Mouse (Mus musculus): Measurements from ENCODE around the gene Grin2b. TPM values are rescaled to one million over a fixed set of nuclear protein-coding genes. Genes with fewer than 3 reads are reported as not detected.

Gene Grin2b
- 100 to 1,000 TPM; 341 to 375 TPM for total RNA-seq (2021)
- long read RNA-seq, partial matches to known transcripts, result 24 of 98 reads
- long read RNA-seq, other reads (novel, unspliced or antisense), result 73 of 98 reads

- DNase-seq (ENCODE audit: low spot score in 2 of 2), result peak; percentile 81 to 83
Measured at GRCm38 (mm10) chr6:136173191-136173896, at the start of gene Grin2b. TSS of gene Grin2b (minus strand) at chr6:136173511.

GRCm38 (mm10) chr6:136221894-136222293 is 48.6 kb upstream of the Grin2b start:
- no peak for DNase-seq (ENCODE audit: low spot score in 2 of 2)

GRCm38 (mm10) chr6:136210442-136210841 is 37.1 kb upstream of the Grin2b start:
- no peak for DNase-seq (ENCODE audit: low spot score in 2 of 2)

- no peak for DNase-seq (ENCODE audit: low spot score in 2 of 2)
Measured at GRCm38 (mm10) chr6:136199814-136200213, 26.5 kb upstream of the Grin2b start.

GRCm38 (mm10) chr6:136194616-136195015 is 21.3 kb upstream of the Grin2b start:
- DNase-seq (ENCODE audit: low spot score in 2 of 2), result no peak

- DNase-seq (ENCODE audit: low spot score in 2 of 2), result no peak
Measured at GRCm38 (mm10) chr6:136178066-136178465, 4.8 kb upstream of the Grin2b start.

- peak; percentile 57 to 63 for DNase-seq (ENCODE audit: low spot score in 2 of 2)
Measured at GRCm38 (mm10) chr6:136172801-136173190, 515 bp downstream of the Grin2b start.

GRCm38 (mm10) chr6:136172172-136172651 is 1.1 kb downstream of the Grin2b start:
- DNase-seq (ENCODE audit: low spot score in 2 of 2), result peak; percentile 71 to 82

GRCm38 (mm10) chr6:136171343-136171742 is 2.0 kb downstream of the Grin2b start:
- DNase-seq (ENCODE audit: low spot score in 2 of 2), result no peak

- DNase-seq (ENCODE audit: low spot score in 2 of 2), result no peak
Measured at GRCm38 (mm10) chr6:136170381-136170780, 2.9 kb downstream of the Grin2b start.

- no peak for DNase-seq (ENCODE audit: low spot score in 2 of 2)
Measured at GRCm38 (mm10) chr6:136167361-136167760, 6.0 kb downstream of the Grin2b start.

- DNase-seq (ENCODE audit: low spot score in 2 of 2), result peak; percentile 75 to 78
Measured at GRCm38 (mm10) chr6:136165443-136166077, 7.8 kb downstream of the Grin2b start.

- no peak for DNase-seq (ENCODE audit: low spot score in 2 of 2)
Measured at GRCm38 (mm10) chr6:136162090-136162489, 11.2 kb downstream of the Grin2b start.

GRCm38 (mm10) chr6:136153444-136153843 is 19.9 kb downstream of the Grin2b start:
- no peak for DNase-seq (ENCODE audit: low spot score in 2 of 2)

GRCm38 (mm10) chr6:136150064-136150463 is 23.2 kb downstream of the Grin2b start:
- DNase-seq (ENCODE audit: low spot score in 2 of 2), result peak in 1 of 2 experiments; percentile 43

GRCm38 (mm10) chr6:136139967-136140366 is 33.3 kb downstream of the Grin2b start:
- no peak for DNase-seq (ENCODE audit: low spot score in 2 of 2)

GRCm38 (mm10) chr6:136130456-136130855 is 42.9 kb downstream of the Grin2b start:
- DNase-seq (ENCODE audit: low spot score in 2 of 2), result no peak

GRCm38 (mm10) chr6:136122593-136122992 is 50.7 kb downstream of the Grin2b start:
- no peak for DNase-seq (ENCODE audit: low spot score in 2 of 2)

GRCm38 (mm10) chr6:136117390-136117789 is 55.9 kb downstream of the Grin2b start:
- no peak for DNase-seq (ENCODE audit: low spot score in 2 of 2)

- DNase-seq (ENCODE audit: low spot score in 2 of 2), result no peak
Measured at GRCm38 (mm10) chr6:136113639-136114410, 59.5 kb downstream of the Grin2b start.

- DNase-seq (ENCODE audit: low spot score in 2 of 2), result no peak
Measured at GRCm38 (mm10) chr6:136109172-136109571, 64.1 kb downstream of the Grin2b start.

GRCm38 (mm10) chr6:136108466-136108865 is 64.8 kb downstream of the Grin2b start:
- no peak for DNase-seq (ENCODE audit: low spot score in 2 of 2)
